Comparison of ENCODE assay signal across 8 mouse cellular contexts in genomic region chr2:32537941-32538340, GRCm38 (mm10). TPM values are rescaled to one million over a fixed set of nuclear protein-coding genes. Genes with fewer than 3 reads are reported as not detected.
DNase-seq lines count a peak whose midpoint lies in the region; ATAC-seq and TF ChIP-seq lines count a peak whose summit lies in the region.

No protein-coding gene starts in this region.

- WGBS in embryonic facial prominence, embryonic 10.5 days: 80% methylated on average over 5 of the region's 5 CpGs
- 76% methylated on average over 5 of the region's 5 CpGs for WGBS in limb, embryonic 12.5 days

- H3K4me1 ChIP-seq in CH12.LX (ENCODE audit: control insufficient read depth in 1 of 2, insufficient read depth in 2 of 2): peaks cover 16 to 48% of the 10 kb centered on the region in 2 experiments
- H3K4me1 ChIP-seq in embryonic facial prominence, embryonic 10.5 days: peaks cover 81% of the 10 kb centered on the region
- peaks cover 62% of the 10 kb centered on the region for H3K4me1 ChIP-seq in limb, embryonic 12.5 days (replicated peaks)

- no peak overlapping the region for H3K9ac ChIP-seq in CH12.LX (ENCODE audit: insufficient read depth, low read depth)
- 0 out of 2 replicates have a peak overlapping the region, but pooled peaks have one; percentile 23 for H3K9ac ChIP-seq in limb, embryonic 12.5 days (replicated peaks)

- no peak for DNase-seq in CH12.LX (ENCODE audit: extremely low read depth)
- no peak for DNase-seq in embryonic facial prominence, embryonic 10.5 days (ENCODE audit: low spot score)
- peak; percentile 40 to 41 for DNase-seq in heart, postnatal 36 days
- no peak for DNase-seq in right cerebral cortex, postnatal 4 days
- no peak for DNase-seq in ovary, postnatal 36 days (ENCODE audit: low spot score)
- DNase-seq in Muller cell, postnatal 12 days (ENCODE audit: inconsistent ontology term): no peak

- H3K9me3 ChIP-seq in CH12.LX (replicated peaks; ENCODE audit: low read length): no peaks in the 10 kb centered on the region
- H3K9me3 ChIP-seq in embryonic facial prominence, embryonic 10.5 days: no peaks in the 10 kb centered on the region
- H3K9me3 ChIP-seq in limb, embryonic 12.5 days: no peaks in the 10 kb centered on the region

- no peak for TF ChIP-seq CTCF in CH12.LX (conservative IDR thresholded peaks at IDR 0.05 in 1 of 2, IDR thresholded peaks at IDR 0.05 in 1 of 2; ENCODE audit: low read depth in 2 of 2, low read length in 2 of 2)

- intact Hi-C loops in heart, postnatal 36 days (cut with DNase I): loop anchor here (2.0 kb wide), 1 partner anchor 29 kb away; no protein-coding TSS in a partner anchor

- in situ Hi-C loops in CH12.LX (cut with MboI; ENCODE audit: low pct_ligation_motif_present, low pct_unique_long_range_greater_than_20kb, low sequenced_read_pairs): no loop called here

- peak overlapping the region in 1 of 3 experiments; percentile 69 for H3K4me3 ChIP-seq in CH12.LX (replicated peaks in 1 of 3; ENCODE audit: low read depth in 2 of 3, low read length in 2 of 3, poor library complexity in 1 of 3)
- peak overlapping the region; percentile 80 for H3K4me3 ChIP-seq in embryonic facial prominence, embryonic 10.5 days
- H3K4me3 ChIP-seq in limb, embryonic 12.5 days (replicated peaks): peak overlapping the region; percentile 91

- TF ChIP-seq RAD21 in CH12.LX (IDR thresholded peaks at IDR 0.05; ENCODE audit: low read depth, low read length): no peak

- TF ChIP-seq POLR2A in CH12.LX (IDR thresholded peaks at IDR 0.05; ENCODE audit: low read depth, low read length): no peak

- peaks cover 0 to 3% of the 10 kb centered on the region in 2 experiments for H3K36me3 ChIP-seq in CH12.LX (replicated peaks in 1 of 2; ENCODE audit: control insufficient read depth in 1 of 2, insufficient read depth in 1 of 2, low read length in 1 of 2)
- H3K36me3 ChIP-seq in embryonic facial prominence, embryonic 10.5 days (replicated peaks): peaks cover 5% of the 10 kb centered on the region
- H3K36me3 ChIP-seq in limb, embryonic 12.5 days: no peaks in the 10 kb centered on the region

- H3K79me2 ChIP-seq in CH12.LX (replicated peaks; ENCODE audit: control insufficient read depth, extremely low read depth, insufficient read depth, poor library complexity, severe bottlenecking): no peaks in the 10 kb centered on the region; the same call in 1 of the 2 replicates

- no peak for ATAC-seq in limb, embryonic 12.5 days (ENCODE audit: insufficient number of reproducible peaks, insufficient read depth, low FRiP score, low TSS enrichment, low read depth)
- ATAC-seq in erythroid progenitor cell, adult 5-6 weeks (replicated peaks; ENCODE audit: low FRiP score, poor library complexity, severe bottlenecking): no peak

- no peak for TF ChIP-seq EP300 in CH12.LX (IDR thresholded peaks at IDR 0.05; ENCODE audit: low read length)

- H3K27ac ChIP-seq in CH12.LX (ENCODE audit: insufficient read depth, low read depth): no peak overlapping the region
- peak overlapping the region; percentile 96 for H3K27ac ChIP-seq in embryonic facial prominence, embryonic 10.5 days (replicated peaks)
- 0 out of 2 replicates have a peak overlapping the region, but pooled peaks have one; percentile 17 for H3K27ac ChIP-seq in limb, embryonic 12.5 days

- peaks cover 6% of the 10 kb centered on the region for H3K27me3 ChIP-seq in CH12.LX (replicated peaks)
- H3K27me3 ChIP-seq in embryonic facial prominence, embryonic 10.5 days (replicated peaks; ENCODE audit: low read depth, poor library complexity, severe bottlenecking): no peaks in the 10 kb centered on the region
- no peaks in the 10 kb centered on the region for H3K27me3 ChIP-seq in limb, embryonic 12.5 days

- dilution Hi-C loops in CH12.LX (cut with MboI; ENCODE audit: extremely low pct_ligation_motif_present, extremely low pct_unique_long_range_greater_than_20kb, low sequenced_read_pairs): no loop called here

- H3K4me2 ChIP-seq in CH12.LX (ENCODE audit: insufficient read depth, low read depth, poor library complexity, severe bottlenecking): peak overlapping the region; percentile 89; the same call in 1 of the 2 replicates
- H3K4me2 ChIP-seq in limb, embryonic 12.5 days: peak overlapping the region; percentile 88

TF ChIP-seq in CH12.LX, 34 proteins besides CTCF, POLR2A, EP300 and RAD21:
- no peak for TF ChIP-seq MYC (IDR thresholded peaks at IDR 0.05; ENCODE audit: low read depth, low read length)
- no peak for TF ChIP-seq E2F4 (IDR thresholded peaks at IDR 0.05; ENCODE audit: insufficient replicate concordance, low read depth, low read length)
- no peak for TF ChIP-seq ELF1 (IDR thresholded peaks at IDR 0.05; ENCODE audit: low read depth, low read length)
- no peak for TF ChIP-seq USF1 (IDR thresholded peaks at IDR 0.05; ENCODE audit: low read depth, low read length)
- no peak for TF ChIP-seq CHD1 (IDR thresholded peaks at IDR 0.05; ENCODE audit: low read depth, low read length)
- TF ChIP-seq MAZ (IDR thresholded peaks at IDR 0.05; ENCODE audit: low read depth, low read length): no peak
- no peak for TF ChIP-seq TCF12 (IDR thresholded peaks at IDR 0.05; ENCODE audit: low read depth, low read length)
- no peak for TF ChIP-seq UBTF (IDR thresholded peaks at IDR 0.05; ENCODE audit: low read depth, low read length)
- TF ChIP-seq MAX (IDR thresholded peaks at IDR 0.05; ENCODE audit: low read length): no peak

RNA-seq across cellular contexts. Expression of gene Fam102a, which starts 2.8 kb away (rescaled TPM):
- 3.8 and 5.1 TPM in 2 replicates for total RNA-seq in CH12.LX (2012; rRNA removed)
- total RNA-seq in CH12.LX (2014; rRNA removed): 1.3 and 1.7 TPM in 2 replicates
- polyA plus RNA-seq in CH12.LX (2012; ENCODE audit: insufficient read length, low read depth): 6.7 and 7.8 TPM in 2 replicates
- polyA plus RNA-seq in embryonic facial prominence, embryonic 10.5 days (2016; fragmentation: Nextera tagmentation; extraction: Ambion mirVana): 11.8 and 12.3 TPM in 2 replicates
- total RNA-seq in heart, postnatal 36 days (2021): 10 to 100 TPM in 1 of 2 experiments, 1 to 10 TPM in 1; 8.9 to 10.6 TPM
- 12.3 and 16.0 TPM in 2 replicates for polyA plus RNA-seq in limb, embryonic 12.5 days (2016; fragmentation: Nextera tagmentation; extraction: Ambion mirVana)
- total RNA-seq in erythroid progenitor cell, adult 5-6 weeks (2015; ENCODE audit: low replicate concordance): 3.6 and 12.6 TPM in 2 replicates
- total RNA-seq in erythroid progenitor cell, adult 5-6 weeks (2017; ENCODE audit: low replicate concordance): 0.77 and 3.0 TPM in 2 replicates

RNA-seq across cellular contexts. Expression of gene Dpm2, which starts 32.7 kb away (rescaled TPM):
- 30.9 and 38.1 TPM in 2 replicates for total RNA-seq in CH12.LX (2012; rRNA removed)
- 29.8 and 33.8 TPM in 2 replicates for total RNA-seq in CH12.LX (2014; rRNA removed)
- polyA plus RNA-seq in CH12.LX (2012; ENCODE audit: insufficient read length, low read depth): 63.6 and 65.7 TPM in 2 replicates
- 109 and 111 TPM in 2 replicates for polyA plus RNA-seq in embryonic facial prominence, embryonic 10.5 days (2016; fragmentation: Nextera tagmentation; extraction: Ambion mirVana)
- 10 to 100 TPM; 17.9 to 21.3 TPM for total RNA-seq in heart, postnatal 36 days (2021)
- 99.3 and 99.7 TPM in 2 replicates for polyA plus RNA-seq in limb, embryonic 12.5 days (2016; fragmentation: Nextera tagmentation; extraction: Ambion mirVana)
- total RNA-seq in erythroid progenitor cell, adult 5-6 weeks (2015; ENCODE audit: low replicate concordance): 33.9 and 45.3 TPM in 2 replicates
- 11.8 and 21.1 TPM in 2 replicates for total RNA-seq in erythroid progenitor cell, adult 5-6 weeks (2017; ENCODE audit: low replicate concordance)

RNA-seq across cellular contexts. Expression of gene Pip5kl1, which starts 36.7 kb away (rescaled TPM):
- total RNA-seq in CH12.LX (2012; rRNA removed) (0.64 and 1.3 TPM in 2 replicates), CH12.LX (2014; rRNA removed) (0.28 TPM in 1 of 2 replicates, not detected in the other)
- polyA plus RNA-seq in CH12.LX (2012; ENCODE audit: insufficient read length, low read depth): 0.57 and 0.82 TPM in 2 replicates
- 2.0 and 2.1 TPM in 2 replicates for polyA plus RNA-seq in embryonic facial prominence, embryonic 10.5 days (2016; fragmentation: Nextera tagmentation; extraction: Ambion mirVana)
- total RNA-seq in heart, postnatal 36 days (2021): under 1 TPM in 1 of 2 experiments, not detected in 1; 0.43 TPM
- polyA plus RNA-seq in limb, embryonic 12.5 days (2016; fragmentation: Nextera tagmentation; extraction: Ambion mirVana): 3.9 and 5.4 TPM in 2 replicates
- total RNA-seq in erythroid progenitor cell, adult 5-6 weeks (2015; ENCODE audit: low replicate concordance): not detected in 2 replicates
- not detected in 2 replicates for total RNA-seq in erythroid progenitor cell, adult 5-6 weeks (2017; ENCODE audit: low replicate concordance)

RNA-seq across cellular contexts. Expression of gene 9430097D07Rik, which starts 37.5 kb away (rescaled TPM):
- total RNA-seq in CH12.LX (2012; rRNA removed): 0.13 TPM in 1 of 2 replicates, not detected in the other
- total RNA-seq in CH12.LX (2014; rRNA removed): not detected in 2 replicates
- not detected in 2 replicates for polyA plus RNA-seq in CH12.LX (2012; ENCODE audit: insufficient read length, low read depth)
- 0.11 TPM in 2 replicates for polyA plus RNA-seq in embryonic facial prominence, embryonic 10.5 days (2016; fragmentation: Nextera tagmentation; extraction: Ambion mirVana)
- total RNA-seq in heart, postnatal 36 days (2021): not detected
- polyA plus RNA-seq in limb, embryonic 12.5 days (2016; fragmentation: Nextera tagmentation; extraction: Ambion mirVana): 0.55 TPM in 1 of 2 replicates, not detected in the other
- total RNA-seq in erythroid progenitor cell, adult 5-6 weeks (2015; ENCODE audit: low replicate concordance): not detected in 2 replicates
- 0.90 TPM in 1 of 2 replicates, not detected in the other for total RNA-seq in erythroid progenitor cell, adult 5-6 weeks (2017; ENCODE audit: low replicate concordance)

RNA-seq across cellular contexts. Expression of gene St6galnac4, which starts 49.0 kb away (rescaled TPM):
- total RNA-seq in CH12.LX (2012; rRNA removed) (51.9 and 57.4 TPM in 2 replicates), CH12.LX (2014; rRNA removed) (45.9 and 58.3 TPM in 2 replicates)
- 81.7 and 87.0 TPM in 2 replicates for polyA plus RNA-seq in CH12.LX (2012; ENCODE audit: insufficient read length, low read depth)
- 25.1 and 26.4 TPM in 2 replicates for polyA plus RNA-seq in embryonic facial prominence, embryonic 10.5 days (2016; fragmentation: Nextera tagmentation; extraction: Ambion mirVana)
- 10 to 100 TPM; 18.7 to 21.7 TPM for total RNA-seq in heart, postnatal 36 days (2021)
- polyA plus RNA-seq in limb, embryonic 12.5 days (2016; fragmentation: Nextera tagmentation; extraction: Ambion mirVana): 29.8 and 29.9 TPM in 2 replicates
- total RNA-seq in erythroid progenitor cell, adult 5-6 weeks (2015; ENCODE audit: low replicate concordance): 2.9 and 3.8 TPM in 2 replicates
- 2.3 and 2.4 TPM in 2 replicates for total RNA-seq in erythroid progenitor cell, adult 5-6 weeks (2017; ENCODE audit: low replicate concordance)

Comparison
In these comparisons a context has a peak if more than half of its experiments do, and no peak if none do; other contexts are left out.
1. DNase-seq: peak in heart, postnatal 36 days (2 of 2); none in CH12.LX (single experiment), embryonic facial prominence, embryonic 10.5 days (single experiment), right cerebral cortex, postnatal 4 days (single experiment), ovary, postnatal 36 days (single experiment) and Muller cell, postnatal 12 days (single experiment).